Mouse (Mus musculus) thymus, postnatal 36 days (tissue): ENCODE data around the gene Impg1.
A peak's percentile ranks its signal among the peaks of the same experiment; 100 is the strongest.

Experiments used
- DNase-seq, 2 experiments: peaks; one replicate each; pipeline ENCODE4 v3.0.0; 2022; ENCODE audit warnings: mixed read lengths in 2 of 2

The Impg1 gene

DNA sequence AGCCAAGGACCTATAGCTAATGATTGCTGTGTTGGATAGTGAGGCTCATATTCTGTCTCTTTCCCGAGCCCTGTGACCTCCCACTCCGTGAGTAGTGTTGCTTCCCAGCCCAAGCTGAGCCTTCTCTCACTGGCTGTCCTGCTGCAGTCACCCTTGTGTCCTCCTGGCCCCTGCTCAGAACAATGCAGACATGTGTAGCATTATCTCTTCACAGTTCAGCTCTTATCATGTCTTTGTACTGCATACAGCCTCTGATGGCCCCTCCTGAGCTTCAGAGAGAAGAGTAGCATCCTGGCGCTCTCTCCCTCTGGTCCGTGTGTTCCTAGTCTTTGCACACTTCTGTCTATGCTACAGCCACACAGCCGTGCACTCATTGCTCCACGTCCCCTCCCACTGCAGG lies 187.5 kb downstream of the Impg1 start:
- DNase-seq: no peak

DNA sequence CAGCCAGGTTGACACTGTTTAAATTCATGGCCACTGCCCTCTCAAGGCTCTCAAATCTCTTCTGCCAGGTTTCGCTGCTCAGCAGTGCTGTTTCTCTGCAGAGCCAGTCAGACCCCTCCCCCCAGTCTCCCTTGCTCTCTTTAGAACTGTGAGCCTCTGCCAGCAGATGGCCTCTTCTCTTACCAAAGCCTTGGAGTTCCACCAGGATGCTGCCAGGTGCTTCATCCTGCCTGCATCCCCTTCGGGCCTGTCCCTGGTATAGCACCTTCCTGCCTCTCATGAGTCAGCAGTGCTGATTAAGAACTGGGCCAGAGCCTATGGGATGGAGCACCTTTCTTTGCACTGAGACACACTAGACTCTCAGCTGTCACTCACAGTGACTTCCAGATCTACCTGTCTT lies 188.1 kb downstream of the Impg1 start:
- peak in 1 of 2 experiments; percentile 16 for DNase-seq

DNA sequence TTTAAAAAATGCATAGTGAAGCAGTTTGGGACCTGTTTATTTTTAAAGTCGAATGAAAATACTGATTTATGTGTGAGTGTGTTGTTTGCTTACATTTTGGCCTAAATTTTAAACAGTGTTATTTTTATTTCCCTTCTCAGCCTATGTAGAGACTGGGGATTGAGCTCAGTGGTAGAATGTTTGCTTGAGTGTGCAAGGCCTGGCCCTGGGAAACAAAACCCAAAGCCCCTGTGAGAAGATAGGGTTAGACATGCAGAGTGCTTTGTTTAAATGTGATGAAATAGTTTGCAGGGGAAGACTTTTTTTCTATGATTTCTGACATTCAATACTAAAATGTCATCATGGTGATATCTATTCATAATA lies 189.5 kb downstream of the Impg1 start:
- no peak for DNase-seq

DNA sequence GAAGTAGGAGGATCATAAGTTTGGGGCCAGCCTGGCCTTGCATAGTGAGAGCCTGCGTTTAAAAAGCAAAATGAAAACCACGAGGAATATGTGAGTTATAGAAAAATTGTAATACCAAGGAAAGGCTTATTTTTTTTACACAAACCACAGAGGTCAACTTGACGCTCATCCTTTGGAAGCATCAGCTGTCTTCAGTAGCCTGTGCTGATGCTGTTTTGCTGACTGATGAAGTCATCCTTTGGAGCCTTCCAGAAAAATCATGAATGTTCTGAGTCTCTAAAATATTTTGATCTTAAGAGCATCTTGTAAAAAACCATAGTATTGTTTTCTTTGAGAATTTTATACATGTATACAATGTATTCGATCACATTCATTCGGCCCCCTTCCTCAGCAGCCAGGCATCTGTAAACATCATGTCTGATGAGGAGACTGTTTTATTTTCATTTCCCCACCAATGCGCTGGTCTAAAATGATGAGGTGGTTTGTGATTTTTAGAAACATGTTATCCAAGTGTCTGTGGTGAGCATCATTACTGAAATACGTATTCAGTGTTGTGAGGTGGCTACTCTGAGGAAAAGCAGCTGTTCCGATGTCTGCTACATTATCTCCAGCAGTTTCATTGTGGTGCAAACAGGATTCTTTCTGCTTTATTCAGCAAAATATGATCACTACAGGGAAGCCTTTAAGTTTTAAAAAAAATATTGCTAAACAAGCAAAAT lies 190.1 kb downstream of the Impg1 start:
- DNase-seq: no peak

DNA sequence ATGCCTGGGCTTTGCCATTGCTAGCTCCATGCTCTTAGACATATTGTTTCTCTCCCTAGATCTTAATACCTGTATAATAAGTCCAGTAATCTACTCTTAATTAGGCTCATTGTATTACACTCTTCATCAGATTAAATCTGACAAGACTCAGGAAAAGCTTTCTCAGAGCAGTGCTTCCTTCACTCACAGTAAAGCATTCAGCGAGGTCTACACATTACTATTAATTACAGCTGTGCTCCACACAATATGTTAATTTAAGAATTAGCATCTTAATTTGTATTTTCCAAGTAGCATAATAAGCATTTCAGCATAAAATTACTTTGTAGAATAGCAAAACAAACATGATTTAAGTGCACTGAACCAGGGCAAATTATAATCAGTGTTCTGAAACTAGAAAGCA lies 192.3 kb downstream of the Impg1 start:
- DNase-seq: no peak

DNA sequence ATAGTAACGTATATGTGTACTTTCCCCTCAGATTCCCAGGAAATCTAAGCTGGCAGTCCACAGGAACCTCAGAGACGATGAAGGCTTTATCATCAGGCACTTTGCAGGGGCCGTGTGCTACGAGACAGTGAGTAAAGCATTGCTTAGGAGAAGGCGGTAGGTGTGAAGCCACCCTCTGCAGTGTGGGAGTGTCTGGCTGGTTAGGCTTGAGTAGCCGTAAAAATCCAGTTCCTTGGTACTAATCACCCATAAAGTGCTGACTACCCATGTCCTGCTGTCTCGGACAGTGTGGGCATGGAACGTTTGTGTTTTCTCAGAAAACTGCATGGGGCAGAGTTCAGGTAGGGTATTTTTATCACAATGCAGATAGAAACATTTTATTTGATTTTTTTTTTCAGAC lies 195.7 kb downstream of the Impg1 start:
- no peak for DNase-seq

DNA sequence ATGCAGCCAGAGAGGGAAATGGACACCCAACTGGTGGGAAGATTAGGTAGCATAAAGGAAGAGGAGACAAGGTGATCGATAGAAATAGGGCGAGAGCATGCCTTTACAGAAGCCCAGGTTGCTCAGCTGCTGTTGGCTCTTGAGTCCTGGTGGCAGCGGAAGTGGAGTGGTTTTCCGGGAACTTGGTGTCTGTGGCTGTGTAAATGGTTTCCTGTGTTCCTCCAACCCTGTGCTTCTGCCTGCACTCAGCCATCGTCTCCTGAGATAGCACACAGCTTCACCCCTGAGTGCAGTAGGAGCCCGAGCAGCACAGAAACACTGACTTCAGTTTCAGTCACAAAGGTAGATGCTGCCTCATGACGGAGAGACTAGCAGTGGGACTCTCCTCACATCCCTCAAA lies 198.8 kb downstream of the Impg1 start:
- DNase-seq: peak; percentile 70 to 75

DNA sequence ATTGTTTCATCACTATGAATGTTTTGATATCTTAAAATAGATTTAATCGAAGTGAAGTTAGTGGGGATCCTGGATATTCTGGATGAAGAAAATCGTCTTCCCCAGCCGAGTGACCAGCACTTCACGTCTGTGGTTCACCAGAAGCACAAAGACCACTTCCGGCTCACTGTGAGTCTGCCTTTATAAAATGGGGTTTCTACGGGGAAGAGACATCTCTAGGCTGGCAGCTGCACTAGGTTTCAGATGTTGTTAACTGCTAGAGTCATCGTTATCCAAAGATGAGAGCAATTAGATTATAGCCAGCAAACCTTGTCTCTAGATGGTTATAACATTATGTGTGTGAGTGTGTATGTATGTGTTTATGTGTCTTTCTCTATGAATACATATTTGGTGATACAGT lies 199.2 kb downstream of the Impg1 start:
- DNase-seq: peak in 1 of 2 experiments; percentile 26
